Comparison of ENCODE assay signal across 8 mouse cellular contexts in the genomic region with DNA sequence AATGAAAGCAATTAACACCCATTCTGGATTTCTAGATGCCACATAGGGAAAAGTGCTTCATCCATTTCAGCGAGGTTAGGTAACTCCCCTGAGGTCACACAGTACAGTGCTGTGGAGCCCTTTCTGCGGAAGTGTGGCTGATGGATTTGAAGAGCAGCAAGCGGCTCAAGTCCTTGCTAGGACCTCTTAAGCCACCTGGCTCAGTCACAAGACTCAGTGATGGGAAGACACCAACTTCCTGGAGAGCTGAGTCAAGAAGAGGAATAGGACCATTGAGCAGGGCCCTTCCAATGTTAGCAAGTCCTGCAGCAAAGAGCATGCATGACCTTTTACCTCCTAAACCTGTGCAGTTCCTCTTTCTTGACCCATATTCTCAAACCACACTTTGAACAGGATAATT. TPM values are rescaled to one million over a fixed set of nuclear protein-coding genes. Genes with fewer than 3 reads are reported as not detected.
DNase-seq lines count a peak whose midpoint lies in the region; ATAC-seq and TF ChIP-seq lines count a peak whose summit lies in the region.

No protein-coding gene starts in this region.

- no peak for ATAC-seq in hindbrain, embryonic 11.5 days (ENCODE audit: low FRiP score)
- ATAC-seq in midbrain, postnatal 0 days (ENCODE audit: low FRiP score): no peak

- H3K4me3 ChIP-seq in layer of hippocampus, adult 2 months: peak overlapping the region; percentile 74
- peak overlapping the region; percentile 74 for H3K4me3 ChIP-seq in brown adipose tissue, adult 24 weeks (ENCODE audit: insufficient read depth, low read depth, low read length)
- no peak overlapping the region for H3K4me3 ChIP-seq in hindbrain, embryonic 11.5 days (ENCODE audit: low read depth, low read length)
- H3K4me3 ChIP-seq in midbrain, postnatal 0 days (ENCODE audit: low read depth, low read length): peak overlapping the region; percentile 59

- 71% methylated on average over 3 of the region's 3 CpGs for WGBS in hindbrain, embryonic 11.5 days
- 65% methylated on average over 3 of the region's 3 CpGs for WGBS in midbrain, postnatal 0 days

- H3K4me1 ChIP-seq in brown adipose tissue, adult 24 weeks (ENCODE audit: control insufficient read depth, insufficient read depth, insufficient read length, low read length): peaks cover 8% of the 10 kb centered on the region; the same call in 1 of the 2 replicates
- no peaks in the 10 kb centered on the region for H3K4me1 ChIP-seq in hindbrain, embryonic 11.5 days (replicated peaks; ENCODE audit: control insufficient read depth, insufficient read depth, low read length)
- H3K4me1 ChIP-seq in midbrain, postnatal 0 days (ENCODE audit: insufficient read depth, low read length): peaks cover 7% of the 10 kb centered on the region; the same call in 1 of the 2 replicates

- H3K9me3 ChIP-seq in hindbrain, embryonic 11.5 days (ENCODE audit: control insufficient read depth, low read length): no peaks in the 10 kb centered on the region
- no peaks in the 10 kb centered on the region for H3K9me3 ChIP-seq in midbrain, postnatal 0 days (ENCODE audit: low read length)

- H3K27ac ChIP-seq in layer of hippocampus, adult 2 months: peak overlapping the region; percentile 94
- H3K27ac ChIP-seq in brown adipose tissue, adult 24 weeks (replicated peaks; ENCODE audit: low read depth, low read length): peak overlapping the region; percentile 42
- H3K27ac ChIP-seq in hindbrain, embryonic 11.5 days (ENCODE audit: low read depth, low read length): no peak overlapping the region
- H3K27ac ChIP-seq in midbrain, postnatal 0 days (ENCODE audit: low read depth, low read length): peak overlapping the region; percentile 81

- H3K27me3 ChIP-seq in hindbrain, embryonic 11.5 days (ENCODE audit: control insufficient read depth, insufficient read depth, low read length): peaks cover 27% of the 10 kb centered on the region
- H3K27me3 ChIP-seq in midbrain, postnatal 0 days (ENCODE audit: insufficient read depth, low read length): no peaks in the 10 kb centered on the region

- TF ChIP-seq CTCF in layer of hippocampus, adult 2 months (conservative IDR thresholded peaks at IDR 0.05): no peak
- TF ChIP-seq CTCF in midbrain, postnatal 0 days (IDR thresholded peaks at IDR 0.05): no peak

- H3K4me2 ChIP-seq in hindbrain, embryonic 11.5 days (replicated peaks; ENCODE audit: low read depth, low read length): no peak overlapping the region
- H3K4me2 ChIP-seq in midbrain, postnatal 0 days (ENCODE audit: low read depth, low read length, poor library complexity, severe bottlenecking): peak overlapping the region; percentile 83

- DNase-seq in layer of hippocampus, adult 2 months (ENCODE audit: low spot score in 2 of 2): no peak
- no peak for DNase-seq in layer of hippocampus, adult 18-20 months (ENCODE audit: low spot score in 2 of 2)
- peak; percentile 10 for DNase-seq in hindbrain, embryonic 11.5 days (ENCODE audit: low spot score)
- DNase-seq in midbrain, postnatal 0 days (ENCODE audit: low spot score): no peak
- DNase-seq in right cerebral cortex, postnatal 10 days (ENCODE audit: low spot score in 2 of 2): no peak
- no peak for DNase-seq in urinary bladder, postnatal 10 days (ENCODE audit: low spot score)
- no peak for DNase-seq in adrenal gland, postnatal 10 days

- H3K9ac ChIP-seq in hindbrain, embryonic 11.5 days (ENCODE audit: low read depth, low read length): no peak overlapping the region
- peak overlapping the region; percentile 93 for H3K9ac ChIP-seq in midbrain, postnatal 0 days (replicated peaks; ENCODE audit: low read length, poor library complexity, severe bottlenecking)

- no peaks in the 10 kb centered on the region for H3K36me3 ChIP-seq in hindbrain, embryonic 11.5 days (ENCODE audit: control insufficient read depth, insufficient read depth, low read length)
- no peaks in the 10 kb centered on the region for H3K36me3 ChIP-seq in midbrain, postnatal 0 days (ENCODE audit: insufficient read depth, low read length)

RNA-seq across cellular contexts. Expression of a gene that starts 1.5 kb away (rescaled TPM):
- 10 to 100 TPM; 21.7 to 22.9 TPM for total RNA-seq in layer of hippocampus, adult 2 months (2021)
- 10 to 100 TPM; 20.2 to 22.9 TPM for total RNA-seq in layer of hippocampus, adult 18-20 months (2021)
- polyA plus RNA-seq in brown adipose tissue, adult 24 weeks (2012; ENCODE audit: insufficient read depth, insufficient read length, missing spikeins): 19.4 and 34.7 TPM in 2 replicates
- 2.5 and 4.0 TPM in 2 replicates for polyA plus RNA-seq in hindbrain, embryonic 11.5 days (2014; fragmentation: Nextera tagmentation; extraction: Ambion mirVana)
- total RNA-seq in midbrain, postnatal 0 days (2014; rRNA removed): 69.8 and 70.9 TPM in 2 replicates
- 67.5 and 68.1 TPM in 2 replicates for polyA plus RNA-seq in midbrain, postnatal 0 days (2015; fragmentation: Nextera tagmentation; extraction: Ambion mirVana)
- 10 to 100 TPM in 1 of 2 experiments, 1 to 10 TPM in 1; 10.0 to 11.6 TPM for total RNA-seq in adrenal gland, postnatal 10 days (2021)
